Mouse (Mus musculus) ES-Bruce4 (cell line): ENCODE data around the gene Rhot1.

Experiments used
- CTCF ChIP-seq: IDR thresholded peaks from one replicate; pipeline ENCODE4 v1.8.1; 2011; ENCODE audit warnings: low read depth, low read length
- POLR2A ChIP-seq: IDR thresholded peaks from one replicate; pipeline ENCODE4 v1.8.1; 2011; ENCODE audit warnings: low read length; ENCODE audit not compliant: insufficient read depth

- TF ChIP-seq POLR2A (no peak), CTCF (no peak)
These were observed 9.0 kb upstream of the Rhot1 start for GRCm38 (mm10) chr11:80199773-80200172.
